Mouse (Mus musculus) brown adipose tissue, adult 24 weeks (tissue): Measurements from ENCODE around the gene Gprin2. TPM values are rescaled to one million over a fixed set of nuclear protein-coding genes. Genes with fewer than 3 reads are reported as not detected.

ENCODE experiments used
- H3K27ac ChIP-seq: fragments of 200-500 bp; replicated peaks from 2 replicates; pipeline ENCODE4 v1.5.1; 2012; ENCODE audit warnings: low read depth, mild to moderate bottlenecking, low read length
- H3K4me1 ChIP-seq: fragments of 200-500 bp; 2 replicates; pipeline ENCODE4 v1.6.1; 2012; ENCODE audit warnings: low read length, mixed read lengths; ENCODE audit not compliant: control insufficient read depth, insufficient read depth, insufficient read length
- H3K4me3 ChIP-seq: fragments of 200-500 bp; 2 replicates; pipeline ENCODE4 v1.5.1; 2012; ENCODE audit warnings: low read depth, mild to moderate bottlenecking, low read length, moderate library complexity; ENCODE audit not compliant: insufficient read depth
- polyA plus RNA-seq: library from polyadenylated mRNA; stranded (reverse); fragments of >200 nt; gene quantifications from 2 replicates; pipeline ENCODE4 v1.2.4, GENCODE M21; 2012; ENCODE audit not compliant: missing spikeins, insufficient read depth, insufficient read length

The Gprin2 gene
- polyA plus RNA-seq, 1 experiment, result 0.12 TPM

GRCm38 (mm10) chr14:34155752-34156151 is 45.7 kb downstream of the Gprin2 start:
- no peak overlapping the region for H3K4me3 ChIP-seq
- H3K27ac ChIP-seq, result no peak overlapping the region
- H3K4me1 ChIP-seq, result no peaks in the 10 kb centered on the region

GRCm38 (mm10) chr14:34154601-34155337 is 46.7 kb downstream of the Gprin2 start:
- Histone ChIP-seq H3K4me3 (no peak overlapping the region), H3K4me1 (no peaks in the 10 kb centered on the region), H3K27ac (no peak overlapping the region)

DNA sequence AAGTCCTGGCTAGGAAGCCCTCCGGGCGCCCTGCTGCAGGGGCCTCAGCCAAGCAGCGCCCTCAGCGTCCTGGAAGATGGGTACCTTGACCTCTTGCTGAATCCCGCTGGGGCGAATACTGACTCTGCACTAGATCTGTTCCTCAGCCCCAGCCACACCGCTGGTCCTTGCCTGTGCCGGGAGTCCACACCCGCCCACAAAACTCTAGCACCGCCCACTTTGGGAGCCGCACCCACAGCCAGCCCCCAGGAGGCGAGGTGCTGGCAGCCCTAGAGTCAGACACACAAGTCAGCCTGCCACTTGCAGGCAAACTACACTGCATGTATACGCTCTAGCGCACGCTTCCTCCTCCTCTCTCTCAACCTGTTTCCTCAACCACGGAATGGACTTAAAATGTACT is 49.1 kb downstream of the Gprin2 start, which contains the start of gene Npy4r:
Gene Npy4r (minus strand): TSS at position 148 of the 400 bp plus-strand sequence.
- Histone ChIP-seq H3K27ac (no peak within 1 kb of the TSS), H3K4me3 (no peak within 1 kb of the TSS), H3K4me1 (no peaks in the 10 kb centered on the region)

GRCm38 (mm10) chr14:34142915-34143314 is 58.5 kb downstream of the Gprin2 start:
- H3K4me3 ChIP-seq, result no peak overlapping the region
- H3K4me1 ChIP-seq, result no peaks in the 10 kb centered on the region

GRCm38 (mm10) chr14:34142316-34142715 is 59.1 kb downstream of the Gprin2 start:
- Histone ChIP-seq H3K4me1 (no peaks in the 10 kb centered on the region), H3K27ac (no peak overlapping the region), H3K4me3 (no peak overlapping the region)

More at GRCm38 (mm10) chr14:34142915-34143314, 58.5 kb downstream of the Gprin2 start:
- H3K27ac ChIP-seq, result no peak overlapping the region

- no peaks in the 10 kb centered on the region for H3K4me1 ChIP-seq
- no peak overlapping the region for H3K27ac ChIP-seq
- no peak overlapping the region for H3K4me3 ChIP-seq
Measured at GRCm38 (mm10) chr14:34139671-34140664, 61.5 kb downstream of the Gprin2 start.

Other genes starting within 250 kb of the Gprin2 start
- gene Rbp3, start 247.7 kb downstream of the Gprin2 start, polyA plus RNA-seq, result not detected in 2 replicates
- not detected in 2 replicates for gene Zfp488, start 222.9 kb downstream of the Gprin2 start, polyA plus RNA-seq
- gene Gm30083, start 186.5 kb downstream of the Gprin2 start, polyA plus RNA-seq, result not detected in 2 replicates
- not detected in 2 replicates for gene Gm5460, start 184.9 kb downstream of the Gprin2 start, polyA plus RNA-seq
- not detected in 2 replicates for gene Antxrl, start 148.9 kb downstream of the Gprin2 start, polyA plus RNA-seq
- gene Anxa8, start 115.7 kb downstream of the Gprin2 start, polyA plus RNA-seq, result 2.2 and 4.6 TPM in 2 replicates
- gene A630023A22Rik, start 98.9 kb downstream of the Gprin2 start, polyA plus RNA-seq, result not detected in 2 replicates
- gene Npy4r, start 49.2 kb downstream of the Gprin2 start, polyA plus RNA-seq, result not detected in 2 replicates
- gene Syt15, start 17.9 kb upstream of the Gprin2 start, polyA plus RNA-seq, result 0.29 TPM in 1 of 2 replicates, not detected in the other
- gene Shld2, start 108.8 kb upstream of the Gprin2 start, polyA plus RNA-seq, result 6.3 and 9.9 TPM in 2 replicates
- gene Glud1, start 109.1 kb upstream of the Gprin2 start, polyA plus RNA-seq, result 115 and 160 TPM in 2 replicates
- gene Fam25c, start 153.8 kb upstream of the Gprin2 start, polyA plus RNA-seq, result 2.9 TPM in 1 of 2 replicates, not detected in the other
- gene Sncg, start 173.1 kb upstream of the Gprin2 start, polyA plus RNA-seq, result 136 and 188 TPM in 2 replicates
- gene Mmrn2, start 173.8 kb upstream of the Gprin2 start, polyA plus RNA-seq, result 5.0 and 12.8 TPM in 2 replicates